Mouse (Mus musculus) heart, embryonic 15.5 days (tissue): ENCODE data around the gene Taar6. TPM values are rescaled to one million over a fixed set of nuclear protein-coding genes. Genes with fewer than 3 reads are reported as not detected.
A peak's percentile ranks its signal among the peaks of the same experiment; 100 is the strongest.

Experiments
- ATAC-seq: fragments of 200-750 bp; cut with Nextera tagmentation; replicated peaks from 2 replicates; pipeline ENCODE4 v1.8.0; 2017; ENCODE audit warnings: low read depth, moderate TSS enrichment; ENCODE audit not compliant: insufficient number of reproducible peaks, insufficient read depth, low FRiP score
- H3K27ac ChIP-seq: fragments of 300-500 bp; sonication (generic); 2 replicates; pipeline ENCODE4 v1.5.1; 2015; ENCODE audit warnings: mild to moderate bottlenecking, inconsistent platforms
- H3K27me3 ChIP-seq: fragments of 300-500 bp; sonication (generic); 2 replicates; pipeline ENCODE4 v1.6.1; 2015; ENCODE audit warnings: inconsistent platforms
- H3K36me3 ChIP-seq: fragments of 300-500 bp; sonication (generic); 2 replicates; pipeline ENCODE4 v1.6.1; 2015; ENCODE audit warnings: mild to moderate bottlenecking, inconsistent platforms
- H3K4me1 ChIP-seq: fragments of 300-500 bp; sonication (generic); replicated peaks from 2 replicates; pipeline ENCODE4 v1.6.1; 2015; ENCODE audit warnings: inconsistent platforms
- H3K4me2 ChIP-seq: fragments of 300-500 bp; sonication (generic); 2 replicates; pipeline ENCODE4 v1.6.1; 2015; ENCODE audit warnings: inconsistent platforms, mild to moderate bottlenecking, moderate library complexity
- H3K4me3 ChIP-seq: fragments of 300-500 bp; sonication (generic); 2 replicates; pipeline ENCODE4 v1.5.1; 2015; ENCODE audit warnings: mild to moderate bottlenecking, inconsistent platforms
- H3K9ac ChIP-seq: fragments of 300-500 bp; sonication (generic); 2 replicates; pipeline ENCODE4 v1.6.1; 2015; ENCODE audit warnings: mild to moderate bottlenecking, inconsistent platforms
- H3K9me3 ChIP-seq: fragments of 300-500 bp; sonication (generic); replicated peaks from 2 replicates; pipeline ENCODE4 v1.6.1; 2016; ENCODE audit warnings: inconsistent platforms
- WGBS: fragments of 180-500 bp; shearing (Covaris S2); methylation state at CpG from one replicate; pipeline ENCODE4 v1.1.7; 2015; ENCODE audit warnings: mixed read lengths; 5-methylcytosine and 5-hydroxymethylcytosine counted together
- polyA plus RNA-seq: library from polyadenylated mRNA; unstranded; fragments of >200 nt; fragmentation: Nextera tagmentation; extraction: Ambion mirVana; gene quantifications from 2 replicates; pipeline ENCODE4 v1.2.1, GENCODE M21; 2015

Taar6 gene
- polyA plus RNA-seq, 1 experiment from 2014 or later = not detected

- no peaks in the 10 kb centered on the region for H3K27me3 ChIP-seq
- H3K9me3 ChIP-seq = no peaks in the 10 kb centered on the region
- H3K9ac ChIP-seq = no peak within 1 kb of the TSS
- H3K4me3 ChIP-seq = no peak within 1 kb of the TSS
- H3K27ac ChIP-seq = no peak within 1 kb of the TSS
- H3K36me3 ChIP-seq = no peaks in the 10 kb centered on the region
- no peaks in the 10 kb centered on the region for H3K4me1 ChIP-seq
- 83% methylated on average over 11 of the region's 11 CpGs for WGBS
- no peak within 1 kb of the TSS for H3K4me2 ChIP-seq
- no peak for ATAC-seq
Observed at GRCm38 (mm10) chr10:23970656-23971165, 14.7 kb downstream of the Taar6 start, which contains the start of gene Taar5. Taar5 (plus strand) TSS chr10:23970706.

GRCm38 (mm10) chr10:23964921-23965610 is 20.4 kb downstream of the Taar6 start:
- no peaks in the 10 kb centered on the region for H3K36me3 ChIP-seq
- no peak overlapping the region for H3K9ac ChIP-seq
- 78% methylated on average over 6 of the region's 6 CpGs for WGBS
- H3K27me3 ChIP-seq = no peaks in the 10 kb centered on the region
- H3K27ac ChIP-seq = no peak overlapping the region
- no peak for ATAC-seq
- H3K4me2 ChIP-seq = no peak overlapping the region
- H3K4me3 ChIP-seq = no peak overlapping the region
- no peaks in the 10 kb centered on the region for H3K9me3 ChIP-seq
- no peaks in the 10 kb centered on the region for H3K4me1 ChIP-seq

- H3K27me3 ChIP-seq = no peaks in the 10 kb centered on the region
- WGBS = 33% methylated on average over 3 of the region's 3 CpGs
- H3K4me1 ChIP-seq = no peaks in the 10 kb centered on the region
- H3K9ac ChIP-seq = no peak overlapping the region
- no peak overlapping the region for H3K4me3 ChIP-seq
- no peak overlapping the region for H3K4me2 ChIP-seq
- H3K9me3 ChIP-seq = no peaks in the 10 kb centered on the region
- no peaks in the 10 kb centered on the region for H3K36me3 ChIP-seq
- no peak overlapping the region for H3K27ac ChIP-seq
- 0 out of 2 replicates have a peak, but pooled peaks have one; percentile 47 for ATAC-seq
Observed at GRCm38 (mm10) chr10:23963444-23963843, 22.0 kb downstream of the Taar6 start.

- Histone ChIP-seq H3K4me2 (no peak within 1 kb of the TSS), H3K4me3 (no peak within 1 kb of the TSS), H3K27ac (no peak within 1 kb of the TSS), H3K9ac (no peak within 1 kb of the TSS), H3K36me3 (no peaks in the 10 kb centered on the region), H3K4me1 (no peaks in the 10 kb centered on the region), H3K27me3 (no peaks in the 10 kb centered on the region), H3K9me3 (no peaks in the 10 kb centered on the region)
- no peak for ATAC-seq
- WGBS = 92% methylated on average over 13 of the region's 13 CpGs
Observed at GRCm38 (mm10) chr10:23960444-23960915, 25.0 kb downstream of the Taar6 start, which contains the start of gene Taar4. Taar4 (plus strand) TSS chr10:23960494.

GRCm38 (mm10) chr10:23959071-23959470 is 26.4 kb downstream of the Taar6 start:
- no peaks in the 10 kb centered on the region for H3K4me1 ChIP-seq
- no peak overlapping the region for H3K27ac ChIP-seq
- H3K4me2 ChIP-seq = no peak overlapping the region
- no peaks in the 10 kb centered on the region for H3K9me3 ChIP-seq
- H3K9ac ChIP-seq = no peak overlapping the region
- ATAC-seq = no peak
- no peak overlapping the region for H3K4me3 ChIP-seq
- H3K36me3 ChIP-seq = no peaks in the 10 kb centered on the region
- H3K27me3 ChIP-seq = no peaks in the 10 kb centered on the region
- 54% methylated on average over 3 of the region's 3 CpGs for WGBS

GRCm38 (mm10) chr10:23951714-23952113 is 33.7 kb downstream of the Taar6 start:
- no peak overlapping the region for H3K27ac ChIP-seq
- H3K4me1 ChIP-seq = no peaks in the 10 kb centered on the region
- H3K4me2 ChIP-seq = no peak overlapping the region
- no peaks in the 10 kb centered on the region for H3K9me3 ChIP-seq
- 80% methylated on average over 6 of the region's 6 CpGs for WGBS
- ATAC-seq = no peak
- H3K4me3 ChIP-seq = no peak overlapping the region
- no peak overlapping the region for H3K9ac ChIP-seq
- H3K27me3 ChIP-seq = no peaks in the 10 kb centered on the region
- no peaks in the 10 kb centered on the region for H3K36me3 ChIP-seq

GRCm38 (mm10) chr10:23949508-23950005 is 35.9 kb downstream of the Taar6 start, which contains the start of gene Taar3:
Taar3 (plus strand) TSS chr10:23949558.
- Histone ChIP-seq H3K4me2 (no peak within 1 kb of the TSS), H3K4me1 (no peaks in the 10 kb centered on the region), H3K9ac (no peak within 1 kb of the TSS), H3K36me3 (no peaks in the 10 kb centered on the region), H3K27ac (no peak within 1 kb of the TSS), H3K27me3 (no peaks in the 10 kb centered on the region), H3K4me3 (no peak within 1 kb of the TSS), H3K9me3 (no peaks in the 10 kb centered on the region)
- WGBS = 87% methylated on average over 16 of the region's 16 CpGs
- ATAC-seq = no peak

- WGBS = 40% methylated on average over 7 of the region's 7 CpGs
- Histone ChIP-seq H3K27ac (no peak overlapping the region), H3K9ac (no peak overlapping the region), H3K36me3 (no peaks in the 10 kb centered on the region), H3K4me3 (no peak overlapping the region), H3K4me1 (no peaks in the 10 kb centered on the region), H3K9me3 (no peaks in the 10 kb centered on the region), H3K4me2 (no peak overlapping the region), H3K27me3 (no peaks in the 10 kb centered on the region)
- no peak for ATAC-seq
Observed at GRCm38 (mm10) chr10:23948026-23948425, 37.4 kb downstream of the Taar6 start.

GRCm38 (mm10) chr10:23942465-23942864 is 43.0 kb downstream of the Taar6 start:
- Histone ChIP-seq H3K9me3 (no peaks in the 10 kb centered on the region), H3K4me1 (no peaks in the 10 kb centered on the region), H3K27me3 (no peaks in the 10 kb centered on the region), H3K27ac (no peak overlapping the region), H3K4me3 (no peak overlapping the region), H3K4me2 (no peak overlapping the region), H3K36me3 (no peaks in the 10 kb centered on the region), H3K9ac (no peak overlapping the region)
- no peak for ATAC-seq
- 73% methylated on average over 5 of the region's 5 CpGs for WGBS

- no peaks in the 10 kb centered on the region for H3K9me3 ChIP-seq
- no peaks in the 10 kb centered on the region for H3K36me3 ChIP-seq
- H3K27ac ChIP-seq = no peak within 1 kb of the TSS
- no peak within 1 kb of the TSS for H3K4me3 ChIP-seq
- H3K4me1 ChIP-seq = no peaks in the 10 kb centered on the region
- ATAC-seq = no peak
- no peak within 1 kb of the TSS for H3K9ac ChIP-seq
- 56% methylated on average over 6 of the region's 6 CpGs for WGBS
- H3K27me3 ChIP-seq = no peaks in the 10 kb centered on the region
- no peak within 1 kb of the TSS for H3K4me2 ChIP-seq
Observed at GRCm38 (mm10) chr10:23938312-23938711, 47.1 kb downstream of the Taar6 start, which contains the start of gene Taar2. Taar2 (plus strand) TSS chr10:23938572.

GRCm38 (mm10) chr10:23937613-23938012 is 47.8 kb downstream of the Taar6 start:
- H3K4me2 ChIP-seq = no peak overlapping the region
- no peak overlapping the region for H3K9ac ChIP-seq
- H3K4me3 ChIP-seq = no peak overlapping the region
- no peak overlapping the region for H3K27ac ChIP-seq
- no peaks in the 10 kb centered on the region for H3K9me3 ChIP-seq
- H3K27me3 ChIP-seq = no peaks in the 10 kb centered on the region
- H3K36me3 ChIP-seq = no peaks in the 10 kb centered on the region
- no peaks in the 10 kb centered on the region for H3K4me1 ChIP-seq
- 36% methylated on average over 4 of the region's 4 CpGs for WGBS
- ATAC-seq = no peak
